In the genomic region with DNA sequence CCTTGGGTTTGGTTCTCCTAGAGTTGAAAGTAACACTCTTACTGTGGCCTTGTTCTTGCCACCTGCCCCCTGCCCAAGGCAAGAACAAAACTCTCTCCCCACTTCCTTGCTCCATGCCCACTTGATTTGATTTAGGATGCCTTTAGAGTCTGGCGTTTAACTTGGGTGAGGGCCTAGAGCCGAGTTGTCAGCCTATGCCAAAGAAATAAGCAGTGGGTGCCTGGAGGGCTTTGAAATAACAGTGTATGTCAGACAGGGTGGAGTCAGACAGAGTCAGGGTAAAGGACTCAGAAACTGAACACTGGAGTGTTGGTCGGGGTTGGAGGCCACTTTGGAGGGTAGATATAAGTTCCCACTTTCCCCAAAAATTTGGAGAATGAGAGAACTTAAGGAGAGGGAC, we compare ENCODE assay signal across 28 mouse cellular contexts. TPM values are rescaled to one million over a fixed set of nuclear protein-coding genes. Genes with fewer than 3 reads are reported as not detected.
A peak's percentile ranks its signal among the peaks of the same experiment; 100 is the strongest.
DNase-seq lines count a peak whose midpoint lies in the region; ATAC-seq and TF ChIP-seq lines count a peak whose summit lies in the region.
"Had no signal": no experiment of that assay in that cellular context is flagged by ENCODE, and none has a peak within 500 bp of the region (broad histone marks: within the 10 kb centered on the region; RNA-seq: fewer than 3 reads in every experiment).

No protein-coding gene starts in this region.

- H3K4me3 ChIP-seq in forebrain, embryonic 13.5 days = no peak overlapping the region
- no peak overlapping the region for H3K4me3 ChIP-seq in forebrain, embryonic 16.5 days (replicated peaks; ENCODE audit: low read length)
- no peak overlapping the region for H3K4me3 ChIP-seq in lung, embryonic 14.5 days (ENCODE audit: low read depth, low read length)
- no peak overlapping the region for H3K4me3 ChIP-seq in lung, postnatal 0 days (ENCODE audit: low read depth, low read length)
- H3K4me3 ChIP-seq in embryonic facial prominence, embryonic 13.5 days = no peak overlapping the region
- H3K4me3 ChIP-seq: erythroblast, embryonic 14.5 days; forebrain, embryonic 15.5 days; hindbrain, embryonic 10.5 days; hindbrain, embryonic 13.5 days; intestine, embryonic 15.5 days had no signal

- no peaks in the 10 kb centered on the region for H3K36me3 ChIP-seq in forebrain, embryonic 13.5 days (ENCODE audit: poor library complexity, severe bottlenecking)
- no peaks in the 10 kb centered on the region for H3K36me3 ChIP-seq in forebrain, embryonic 16.5 days (ENCODE audit: control insufficient read depth, insufficient read depth)
- H3K36me3 ChIP-seq in lung, embryonic 14.5 days (ENCODE audit: insufficient read depth) = no peaks in the 10 kb centered on the region
- no peaks in the 10 kb centered on the region for H3K36me3 ChIP-seq in lung, postnatal 0 days (ENCODE audit: insufficient read depth, low read length)
- H3K36me3 ChIP-seq in embryonic facial prominence, embryonic 13.5 days = no peaks in the 10 kb centered on the region
- H3K36me3 ChIP-seq: forebrain, embryonic 15.5 days; G1E; hindbrain, embryonic 10.5 days; hindbrain, embryonic 13.5 days; intestine, embryonic 15.5 days had no signal

- 50% methylated on average over 3 of the region's 3 CpGs for WGBS in forebrain, embryonic 13.5 days
- 45% methylated on average over 3 of the region's 3 CpGs for WGBS in forebrain, embryonic 16.5 days
- 50% methylated on average over 3 of the region's 3 CpGs for WGBS in lung, embryonic 14.5 days
- WGBS in lung, postnatal 0 days = 37% methylated on average over 3 of the region's 3 CpGs
- 42% methylated on average over 3 of the region's 3 CpGs for WGBS in embryonic facial prominence, embryonic 13.5 days

- H3K9me3 ChIP-seq in forebrain, embryonic 13.5 days (replicated peaks) = no peaks in the 10 kb centered on the region
- no peaks in the 10 kb centered on the region for H3K9me3 ChIP-seq in forebrain, embryonic 16.5 days (ENCODE audit: control insufficient read depth, low read length)
- no peaks in the 10 kb centered on the region for H3K9me3 ChIP-seq in lung, embryonic 14.5 days (ENCODE audit: low read depth, low read length)
- no peaks in the 10 kb centered on the region for H3K9me3 ChIP-seq in lung, postnatal 0 days (ENCODE audit: low read length)
- H3K9me3 ChIP-seq in embryonic facial prominence, embryonic 13.5 days = no peaks in the 10 kb centered on the region
- H3K9me3 ChIP-seq: forebrain, embryonic 15.5 days; G1E; hindbrain, embryonic 10.5 days; hindbrain, embryonic 13.5 days; intestine, embryonic 15.5 days had no signal

- TF ChIP-seq CTCF in lung, embryonic 14.5 days (IDR thresholded peaks at IDR 0.05; ENCODE audit: low read depth) = no peak
- TF ChIP-seq CTCF in lung, postnatal 0 days (IDR thresholded peaks at IDR 0.05) = no peak

- no peak overlapping the region for H3K27ac ChIP-seq in forebrain, embryonic 13.5 days
- no peak overlapping the region for H3K27ac ChIP-seq in forebrain, embryonic 16.5 days (ENCODE audit: low read length)
- no peak overlapping the region for H3K27ac ChIP-seq in lung, embryonic 14.5 days (ENCODE audit: low read depth)
- no peak overlapping the region for H3K27ac ChIP-seq in lung, postnatal 0 days (ENCODE audit: low read length)
- H3K27ac ChIP-seq in embryonic facial prominence, embryonic 13.5 days = no peak overlapping the region
- H3K27ac ChIP-seq: forebrain, embryonic 15.5 days; hindbrain, embryonic 10.5 days; hindbrain, embryonic 13.5 days; intestine, embryonic 15.5 days had no signal

- TF ChIP-seq EP300 in lung, postnatal 0 days (IDR thresholded peaks at IDR 0.05) = no peak

- peaks cover 5% of the 10 kb centered on the region for H3K4me1 ChIP-seq in forebrain, embryonic 13.5 days
- peaks cover 3% of the 10 kb centered on the region; the same call in 1 of the 2 replicates for H3K4me1 ChIP-seq in forebrain, embryonic 16.5 days (replicated peaks; ENCODE audit: control insufficient read depth, insufficient read depth, low read length)
- H3K4me1 ChIP-seq in lung, embryonic 14.5 days (ENCODE audit: insufficient read depth) = 0 out of 2 replicates have a peak, but pooled peaks cover 3% of the 10 kb centered on the region
- no peaks in the 10 kb centered on the region for H3K4me1 ChIP-seq in lung, postnatal 0 days (ENCODE audit: insufficient read depth, low read depth, low read length)
- H3K4me1 ChIP-seq in embryonic facial prominence, embryonic 13.5 days = peaks cover 10% of the 10 kb centered on the region

- 0 out of 2 replicates have a peak, but pooled peaks have one; percentile 3 for ATAC-seq in forebrain, embryonic 13.5 days
- no peak for ATAC-seq in forebrain, embryonic 16.5 days
- 0 out of 2 replicates have a peak, but pooled peaks have one; percentile 19 for ATAC-seq in lung, embryonic 14.5 days (ENCODE audit: insufficient read depth)
- ATAC-seq in lung, postnatal 0 days = no peak
- ATAC-seq in embryonic facial prominence, embryonic 13.5 days (ENCODE audit: insufficient number of reproducible peaks, insufficient read depth, low FRiP score, low TSS enrichment, low read depth) = 0 out of 2 replicates have a peak, but pooled peaks have one; percentile 53
- no peak for ATAC-seq in activated CD4-positive, CD25-positive, alpha-beta regulatory T cell, adult 4 months

- H3K9ac ChIP-seq in forebrain, embryonic 13.5 days = no peak overlapping the region
- H3K9ac ChIP-seq in forebrain, embryonic 16.5 days (replicated peaks; ENCODE audit: low read depth, low read length) = no peak overlapping the region
- H3K9ac ChIP-seq in lung, embryonic 14.5 days = no peak overlapping the region
- no peak overlapping the region for H3K9ac ChIP-seq in lung, postnatal 0 days (replicated peaks; ENCODE audit: low read depth)
- no peak overlapping the region for H3K9ac ChIP-seq in embryonic facial prominence, embryonic 13.5 days
- H3K9ac ChIP-seq: forebrain, embryonic 15.5 days; hindbrain, embryonic 13.5 days; intestine, embryonic 15.5 days had no signal

- no peak overlapping the region for H3K4me2 ChIP-seq in forebrain, embryonic 13.5 days
- H3K4me2 ChIP-seq in forebrain, embryonic 16.5 days (ENCODE audit: low read length) = no peak overlapping the region
- H3K4me2 ChIP-seq in lung, embryonic 14.5 days = no peak overlapping the region
- no peak overlapping the region for H3K4me2 ChIP-seq in lung, postnatal 0 days (replicated peaks; ENCODE audit: low read depth, low read length)
- no peak overlapping the region for H3K4me2 ChIP-seq in embryonic facial prominence, embryonic 13.5 days
- H3K4me2 ChIP-seq: forebrain, embryonic 15.5 days; heart, embryonic 11.5 days; hindbrain, embryonic 13.5 days; intestine, embryonic 15.5 days had no signal

- H3K27me3 ChIP-seq in forebrain, embryonic 13.5 days = peaks cover 17% of the 10 kb centered on the region
- H3K27me3 ChIP-seq in forebrain, embryonic 16.5 days (replicated peaks; ENCODE audit: control insufficient read depth, insufficient read depth, low read length) = peaks cover 2% of the 10 kb centered on the region; the same call in 1 of the 2 replicates
- H3K27me3 ChIP-seq in lung, embryonic 14.5 days (ENCODE audit: insufficient read depth, low read length) = 0 out of 2 replicates have a peak, but pooled peaks cover 4% of the 10 kb centered on the region
- H3K27me3 ChIP-seq in lung, postnatal 0 days (replicated peaks; ENCODE audit: insufficient read depth, low read length) = no peaks in the 10 kb centered on the region
- H3K27me3 ChIP-seq in embryonic facial prominence, embryonic 13.5 days = no peaks in the 10 kb centered on the region; the same call in 1 of the 2 replicates
- H3K27me3 ChIP-seq: CH12.LX; forebrain, embryonic 15.5 days had no signal

- DNase-seq in lung, embryonic 14.5 days = no peak
- DNase-seq in lung, postnatal 0 days (ENCODE audit: low spot score) = no peak
- peak; percentile 16 for DNase-seq in NIH3T3 (ENCODE audit: low read depth)
- DNase-seq in layer of hippocampus, adult 8-10 months (ENCODE audit: low spot score in 2 of 2) = no peak
- DNase-seq: adrenal gland, adult 8-10 months; gastrocnemius, postnatal 36 days had no signal

RNA-seq across cellular contexts. Expression of a gene that starts 4.7 kb away (rescaled TPM):
- not detected in 2 replicates for polyA plus RNA-seq in forebrain, embryonic 13.5 days (2015; fragmentation: Nextera tagmentation; extraction: Ambion mirVana)
- not detected in 2 replicates for polyA plus RNA-seq in forebrain, embryonic 16.5 days (2015; fragmentation: Nextera tagmentation; extraction: Ambion mirVana)
- polyA plus RNA-seq in lung, embryonic 14.5 days (2014; fragmentation: Nextera tagmentation; extraction: Ambion mirVana) = not detected in 2 replicates
- polyA plus RNA-seq in lung, postnatal 0 days (2015; fragmentation: Nextera tagmentation; extraction: Ambion mirVana) = 0.18 TPM in 1 of 2 replicates, not detected in the other
- polyA plus RNA-seq in embryonic facial prominence, embryonic 13.5 days (2015; fragmentation: Nextera tagmentation; extraction: Ambion mirVana) = not detected in 2 replicates
- not detected for polyA plus RNA-seq in activated CD4-positive, CD25-positive, alpha-beta regulatory T cell, adult 4 months (2017; shearing (Covaris generic))
- total RNA-seq in layer of hippocampus, adult 8-10 months (2022) = under 1 TPM in 1 of 4 experiments, not detected in 3; 0.55 TPM
- total RNA-seq: adrenal gland, postnatal 25 days; CH12.LX; G1E; gastrocnemius, adult 18-20 months; gastrocnemius, postnatal 10 days; gastrocnemius, postnatal 36 days; granulocyte monocyte progenitor cell, adult 5-6 weeks; heart, adult 8-10 months had no signal
- polyA plus RNA-seq: brain, embryonic 14.5 days; embryonic facial prominence, embryonic 11.5 days; erythroblast, embryonic 14.5 days; forebrain, embryonic 15.5 days; G1E; heart, embryonic 11.5 days; heart, embryonic 14.5 days; heart, postnatal 0 days; hindbrain, embryonic 10.5 days; hindbrain, embryonic 13.5 days; hindbrain, embryonic 16.5 days; intestine, embryonic 15.5 days had no signal

RNA-seq across cellular contexts. Expression of a gene that starts 10.1 kb away (rescaled TPM):
- 0.13 and 0.16 TPM in 2 replicates for polyA plus RNA-seq in forebrain, embryonic 13.5 days (2015; fragmentation: Nextera tagmentation; extraction: Ambion mirVana)
- 0.16 TPM in 1 of 2 replicates, not detected in the other for polyA plus RNA-seq in forebrain, embryonic 16.5 days (2015; fragmentation: Nextera tagmentation; extraction: Ambion mirVana)
- polyA plus RNA-seq in lung, embryonic 14.5 days (2014; fragmentation: Nextera tagmentation; extraction: Ambion mirVana) = 1.5 TPM in 2 replicates
- polyA plus RNA-seq in lung, postnatal 0 days (2015; fragmentation: Nextera tagmentation; extraction: Ambion mirVana) = 0.36 and 0.54 TPM in 2 replicates
- polyA plus RNA-seq in embryonic facial prominence, embryonic 13.5 days (2015; fragmentation: Nextera tagmentation; extraction: Ambion mirVana) = 0.45 and 0.65 TPM in 2 replicates
- polyA plus RNA-seq in activated CD4-positive, CD25-positive, alpha-beta regulatory T cell, adult 4 months (2017; shearing (Covaris generic)) = not detected
- total RNA-seq in layer of hippocampus, adult 8-10 months (2022) = under 1 TPM; 0.22 to 0.63 (median 0.38) TPM
- total RNA-seq: CH12.LX; G1E; granulocyte monocyte progenitor cell, adult 5-6 weeks had no signal
- polyA plus RNA-seq: erythroblast, embryonic 14.5 days; G1E; heart, embryonic 11.5 days; hindbrain, embryonic 10.5 days had no signal

RNA-seq across cellular contexts. Expression of a gene that starts 59.8 kb away (rescaled TPM):
- polyA plus RNA-seq in forebrain, embryonic 13.5 days (2015; fragmentation: Nextera tagmentation; extraction: Ambion mirVana) = 5.8 and 6.6 TPM in 2 replicates
- polyA plus RNA-seq in forebrain, embryonic 16.5 days (2015; fragmentation: Nextera tagmentation; extraction: Ambion mirVana) = 3.3 and 4.5 TPM in 2 replicates
- 10.4 and 12.5 TPM in 2 replicates for polyA plus RNA-seq in lung, embryonic 14.5 days (2014; fragmentation: Nextera tagmentation; extraction: Ambion mirVana)
- polyA plus RNA-seq in lung, postnatal 0 days (2015; fragmentation: Nextera tagmentation; extraction: Ambion mirVana) = 17.9 and 19.1 TPM in 2 replicates
- polyA plus RNA-seq in embryonic facial prominence, embryonic 13.5 days (2015; fragmentation: Nextera tagmentation; extraction: Ambion mirVana) = 9.2 and 10.0 TPM in 2 replicates
- 10 to 100 TPM; 84.0 to 95.7 TPM for polyA plus RNA-seq in activated CD4-positive, CD25-positive, alpha-beta regulatory T cell, adult 4 months (2017; shearing (Covaris generic))
- 10 to 100 TPM; 40.1 to 48.2 (median 43.3) TPM for total RNA-seq in layer of hippocampus, adult 8-10 months (2022)
- polyA plus RNA-seq: G1E had no signal

Comparison
In these comparisons a context has a peak if more than half of its experiments do, and no peak if none do; other contexts are left out.
1. ATAC-seq: peak in forebrain, embryonic 13.5 days (single experiment), lung, embryonic 14.5 days (single experiment) and embryonic facial prominence, embryonic 13.5 days (single experiment); none in forebrain, embryonic 16.5 days (single experiment), lung, postnatal 0 days (single experiment) and activated CD4-positive, CD25-positive, alpha-beta regulatory T cell, adult 4 months (single experiment).